Mouse (Mus musculus) liver, adult 2 months (tissue): ENCODE measurements around the gene Rad51b. TPM values are rescaled to one million over a fixed set of nuclear protein-coding genes. Genes with fewer than 3 reads are reported as not detected.

Experiments
- DNase-seq: peaks from one replicate; pipeline ENCODE4 v3.0.0-alpha.2; 2011; ENCODE audit warnings: low read depth, low spot score; ENCODE audit errors: extremely low read depth
- H3K27ac ChIP-seq: fragments of 200-500 bp; replicated peaks from 2 replicates; pipeline ENCODE4 v1.5.1; 2012; ENCODE audit warnings: low read depth, mild to moderate bottlenecking, control low read depth, inconsistent platforms, low read length; ENCODE audit not compliant: insufficient read depth
- H3K27me3 ChIP-seq: fragments of 200-500 bp; 2 replicates; pipeline ENCODE4 v1.6.1; 2012; ENCODE audit warnings: mild to moderate bottlenecking, moderate library complexity, low read length, inconsistent platforms; ENCODE audit not compliant: control insufficient read depth, insufficient read depth
- H3K36me3 ChIP-seq: fragments of 200-500 bp; 2 replicates; pipeline ENCODE4 v1.6.1; 2012; ENCODE audit warnings: low read length, inconsistent platforms; ENCODE audit not compliant: control insufficient read depth, insufficient read depth
- H3K4me1 ChIP-seq: fragments of 200-500 bp; 2 replicates; pipeline ENCODE4 v1.6.1; 2011; ENCODE audit warnings: low read length; ENCODE audit not compliant: control insufficient read depth, insufficient read depth
- H3K4me3 ChIP-seq: fragments of 200-500 bp; 2 replicates; pipeline ENCODE4 v1.5.1; 2011; ENCODE audit warnings: low read depth, mild to moderate bottlenecking, control low read depth, low read length, moderate library complexity; ENCODE audit not compliant: insufficient read depth
- H3K79me2 ChIP-seq: fragments of 200-500 bp; 2 replicates; pipeline ENCODE4 v1.6.1; 2012; ENCODE audit warnings: inconsistent platforms, mild to moderate bottlenecking, low read length, moderate library complexity; ENCODE audit not compliant: control insufficient read depth, insufficient read depth
- H3K9ac ChIP-seq: fragments of 200-500 bp; 2 replicates; pipeline ENCODE4 v1.6.1; 2012; ENCODE audit warnings: low read depth, mild to moderate bottlenecking, control low read depth, inconsistent platforms, low read length
- CTCF ChIP-seq: fragments of 200-500 bp; IDR thresholded peaks from 2 replicates; pipeline ENCODE4 v1.5.1; 2011; ENCODE audit warnings: low read depth, low read length, control low read depth
- POLR2A ChIP-seq: fragments of 200-500 bp; IDR thresholded peaks from 2 replicates; pipeline ENCODE4 v1.6.1; 2011; ENCODE audit warnings: low read length, control low read depth; ENCODE audit not compliant: insufficient read depth; ENCODE audit errors: extremely low read depth
- WGBS: fragments of 180-500 bp; shearing (Covaris S2); methylation state at CpG from one replicate; pipeline ENCODE4 v1.1.7; 2018; 5-methylcytosine and 5-hydroxymethylcytosine counted together
- polyA plus RNA-seq: library from polyadenylated mRNA; depleted of rRNA; stranded (reverse); fragments of >200 nt; gene quantifications from 2 replicates; pipeline ENCODE4 v1.2.3, GENCODE M21; 2012
- total RNA-seq: library from RNA; depleted of rRNA; stranded (reverse); fragments of >200 nt; gene quantifications from 2 replicates; pipeline ENCODE4 v1.2.3, GENCODE M21; 2014

The Rad51b gene
- total and polyA plus RNA-seq, 2 experiments, result 0.55 to 1.7 TPM

- WGBS, result 94% methylated on average over 2 of the region's 2 CpGs
- H3K9ac ChIP-seq, result no peak overlapping the region
- no peak for DNase-seq
- H3K4me1 ChIP-seq, result no peaks in the 10 kb centered on the region
- H3K27me3 ChIP-seq, result no peaks in the 10 kb centered on the region
- TF ChIP-seq POLR2A (no peak), CTCF (no peak)
- no peaks in the 10 kb centered on the region for H3K79me2 ChIP-seq
- H3K36me3 ChIP-seq, result no peaks in the 10 kb centered on the region
- no peak overlapping the region for H3K27ac ChIP-seq
- H3K4me3 ChIP-seq, result no peak overlapping the region
Observed at GRCm38 (mm10) chr12:79611665-79612064, 314.6 kb downstream of the Rad51b start.

GRCm38 (mm10) chr12:79612334-79613060 is 315.4 kb downstream of the Rad51b start:
- 60% methylated on average over 14 of the region's 14 CpGs for WGBS
- Histone ChIP-seq H3K36me3 (no peaks in the 10 kb centered on the region), H3K27ac (no peak overlapping the region), H3K27me3 (no peaks in the 10 kb centered on the region), H3K4me3 (no peak overlapping the region), H3K9ac (no peak overlapping the region), H3K79me2 (no peaks in the 10 kb centered on the region), H3K4me1 (no peaks in the 10 kb centered on the region)
- DNase-seq, result peak; percentile 74
- TF ChIP-seq POLR2A, result no peak
- TF ChIP-seq CTCF, result peak; percentile 99

GRCm38 (mm10) chr12:79613061-79613788 is 316.1 kb downstream of the Rad51b start:
- Histone ChIP-seq H3K4me1 (no peaks in the 10 kb centered on the region), H3K27me3 (no peaks in the 10 kb centered on the region), H3K79me2 (no peaks in the 10 kb centered on the region), H3K4me3 (no peak overlapping the region), H3K27ac (no peak overlapping the region), H3K9ac (no peak overlapping the region), H3K36me3 (no peaks in the 10 kb centered on the region)
- no peak for DNase-seq
- TF ChIP-seq CTCF (no peak), POLR2A (no peak)
- WGBS, result 72% methylated on average over 8 of the region's 8 CpGs

- H3K4me3 ChIP-seq, result no peak overlapping the region
- peak; percentile 65 for DNase-seq
- H3K4me1 ChIP-seq, result no peaks in the 10 kb centered on the region
- no peak overlapping the region for H3K27ac ChIP-seq
- TF ChIP-seq CTCF, result no peak
- no peak for TF ChIP-seq POLR2A
- WGBS, result 69% methylated on average over 9 of the region's 9 CpGs
- H3K27me3 ChIP-seq, result no peaks in the 10 kb centered on the region
- no peaks in the 10 kb centered on the region for H3K79me2 ChIP-seq
- no peak overlapping the region for H3K9ac ChIP-seq
- no peaks in the 10 kb centered on the region for H3K36me3 ChIP-seq
Observed at GRCm38 (mm10) chr12:79613846-79614582, 316.9 kb downstream of the Rad51b start.

GRCm38 (mm10) chr12:79614583-79614953 is 317.5 kb downstream of the Rad51b start:
- H3K9ac ChIP-seq, result no peak overlapping the region
- no peaks in the 10 kb centered on the region for H3K27me3 ChIP-seq
- H3K36me3 ChIP-seq, result no peaks in the 10 kb centered on the region
- no peaks in the 10 kb centered on the region for H3K4me1 ChIP-seq
- no peak overlapping the region for H3K4me3 ChIP-seq
- H3K79me2 ChIP-seq, result no peaks in the 10 kb centered on the region
- DNase-seq, result no peak
- no peak for TF ChIP-seq POLR2A
- no peak for TF ChIP-seq CTCF
- H3K27ac ChIP-seq, result no peak overlapping the region
- WGBS, result 92% methylated on average over 2 of the region's 2 CpGs
